Mouse (Mus musculus): Measurements from ENCODE around the gene Adcyap1. TPM values are rescaled to one million over a fixed set of nuclear protein-coding genes. Genes with fewer than 3 reads are reported as not detected.

The Adcyap1 gene
- polyA plus RNA-seq (2012; ENCODE audit: insufficient read depth, insufficient read length, missing spikeins): not detected in 2 replicates

- H3K27ac ChIP-seq (ENCODE audit: insufficient read depth, low read depth, low read length): no peak within 1 kb of the TSS
- no peak for TF ChIP-seq POLR2A (IDR thresholded peaks at IDR 0.05; ENCODE audit: borderline replicate concordance, low read depth, low read length)
- TF ChIP-seq CTCF (IDR thresholded peaks at IDR 0.05; ENCODE audit: low read depth, low read length): no peak
Measured at GRCm38 (mm10) chr17:93198717-93199116, at the start of gene Adcyap1. Adcyap1 (plus strand) TSS chr17:93199017.

DNA sequence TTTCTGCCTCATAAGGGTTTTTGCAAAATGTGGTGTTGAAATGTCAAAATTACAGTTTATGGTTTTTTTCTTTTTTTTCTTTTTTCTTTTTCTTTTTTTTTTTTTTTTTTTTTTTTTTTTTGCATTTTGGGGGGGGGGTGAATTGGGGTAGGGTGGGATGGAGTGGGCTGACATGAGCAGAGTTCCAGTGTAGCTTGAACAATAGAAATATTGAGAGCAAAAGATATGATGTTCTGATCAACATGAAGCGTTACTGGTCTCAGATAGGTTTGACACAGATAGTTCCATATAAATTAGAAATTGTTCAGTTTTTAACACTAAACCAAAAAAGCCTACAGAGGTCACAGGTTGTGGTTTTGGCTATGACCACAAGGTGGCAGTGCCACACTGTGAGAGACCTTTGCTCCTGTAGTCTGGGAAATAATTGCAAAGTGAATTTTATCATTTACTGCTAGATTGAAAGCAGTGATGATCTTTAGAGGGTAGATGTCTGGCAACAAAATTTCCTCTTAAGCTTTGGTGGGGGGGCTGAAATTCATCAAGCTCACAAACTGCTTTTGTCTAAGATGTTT lies 40.5 kb upstream of the Adcyap1 start:
- TF ChIP-seq POLR2A (IDR thresholded peaks at IDR 0.05; ENCODE audit: borderline replicate concordance, low read depth, low read length): no peak
- TF ChIP-seq CTCF (IDR thresholded peaks at IDR 0.05; ENCODE audit: low read depth, low read length): no peak
- H3K27ac ChIP-seq (ENCODE audit: insufficient read depth, low read depth, low read length): no peak overlapping the region
- H3K4me1 ChIP-seq (ENCODE audit: control insufficient read depth, insufficient read depth, low read length): no peaks in the 10 kb centered on the region
- H3K4me3 ChIP-seq (ENCODE audit: insufficient read depth, low read length): no peak overlapping the region

More at GRCm38 (mm10) chr17:93198717-93199116, at the start of gene Adcyap1:
- Histone ChIP-seq H3K4me3 (ENCODE audit: insufficient read depth, low read length) (no peak within 1 kb of the TSS), H3K4me1 (ENCODE audit: control insufficient read depth, insufficient read depth, low read length) (no peaks in the 10 kb centered on the region)

DNA sequence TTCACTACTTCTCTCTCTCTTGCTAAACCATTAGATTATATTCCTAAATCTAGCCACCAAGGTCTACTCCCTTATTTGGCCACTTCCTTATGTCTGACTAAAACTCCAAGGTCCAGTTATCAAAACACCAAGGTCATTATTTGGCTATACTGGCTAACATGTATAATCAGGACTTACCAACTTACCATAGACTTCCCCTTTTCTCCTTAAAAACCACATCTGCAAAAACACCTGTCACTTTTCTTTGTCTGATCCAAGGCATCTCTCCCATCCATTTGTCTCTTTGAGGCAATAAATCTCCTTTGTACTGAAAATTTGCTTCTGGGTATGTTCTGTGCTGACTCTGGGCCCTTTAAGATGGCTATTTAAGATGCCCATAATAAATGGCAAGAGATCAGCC lies 29.2 kb upstream of the Adcyap1 start:
- TF ChIP-seq POLR2A (IDR thresholded peaks at IDR 0.05; ENCODE audit: borderline replicate concordance, low read depth, low read length) (no peak), CTCF (IDR thresholded peaks at IDR 0.05; ENCODE audit: low read depth, low read length) (no peak)
- Histone ChIP-seq H3K4me3 (ENCODE audit: insufficient read depth, low read length) (no peak overlapping the region), H3K4me1 (ENCODE audit: control insufficient read depth, insufficient read depth, low read length) (no peaks in the 10 kb centered on the region), H3K27ac (ENCODE audit: insufficient read depth, low read depth, low read length) (no peak overlapping the region)

GRCm38 (mm10) chr17:93196846-93197245 lies 2.0 kb upstream of the Adcyap1 start:
- TF ChIP-seq POLR2A (IDR thresholded peaks at IDR 0.05; ENCODE audit: borderline replicate concordance, low read depth, low read length) (no peak), CTCF (IDR thresholded peaks at IDR 0.05; ENCODE audit: low read depth, low read length) (no peak)
- Histone ChIP-seq H3K4me3 (ENCODE audit: insufficient read depth, low read length) (no peak overlapping the region), H3K4me1 (ENCODE audit: control insufficient read depth, insufficient read depth, low read length) (no peaks in the 10 kb centered on the region), H3K27ac (ENCODE audit: insufficient read depth, low read depth, low read length) (no peak overlapping the region)

GRCm38 (mm10) chr17:93198213-93198612 lies 604 bp upstream of the Adcyap1 start:
- TF ChIP-seq CTCF (IDR thresholded peaks at IDR 0.05; ENCODE audit: low read depth, low read length): no peak
- no peak for TF ChIP-seq POLR2A (IDR thresholded peaks at IDR 0.05; ENCODE audit: borderline replicate concordance, low read depth, low read length)
- H3K4me3 ChIP-seq (ENCODE audit: insufficient read depth, low read length): no peak overlapping the region
- no peak overlapping the region for H3K27ac ChIP-seq (ENCODE audit: insufficient read depth, low read depth, low read length)
- H3K4me1 ChIP-seq (ENCODE audit: control insufficient read depth, insufficient read depth, low read length): no peaks in the 10 kb centered on the region

- H3K27ac ChIP-seq (ENCODE audit: insufficient read depth, low read depth, low read length): no peak overlapping the region
- no peak overlapping the region for H3K4me3 ChIP-seq (ENCODE audit: insufficient read depth, low read length)
- H3K4me1 ChIP-seq (ENCODE audit: control insufficient read depth, insufficient read depth, low read length): no peaks in the 10 kb centered on the region
- no peak for TF ChIP-seq POLR2A (IDR thresholded peaks at IDR 0.05; ENCODE audit: borderline replicate concordance, low read depth, low read length)
- no peak for TF ChIP-seq CTCF (IDR thresholded peaks at IDR 0.05; ENCODE audit: low read depth, low read length)
Measured at GRCm38 (mm10) chr17:93199218-93199617, 401 bp downstream of the Adcyap1 start.

DNA sequence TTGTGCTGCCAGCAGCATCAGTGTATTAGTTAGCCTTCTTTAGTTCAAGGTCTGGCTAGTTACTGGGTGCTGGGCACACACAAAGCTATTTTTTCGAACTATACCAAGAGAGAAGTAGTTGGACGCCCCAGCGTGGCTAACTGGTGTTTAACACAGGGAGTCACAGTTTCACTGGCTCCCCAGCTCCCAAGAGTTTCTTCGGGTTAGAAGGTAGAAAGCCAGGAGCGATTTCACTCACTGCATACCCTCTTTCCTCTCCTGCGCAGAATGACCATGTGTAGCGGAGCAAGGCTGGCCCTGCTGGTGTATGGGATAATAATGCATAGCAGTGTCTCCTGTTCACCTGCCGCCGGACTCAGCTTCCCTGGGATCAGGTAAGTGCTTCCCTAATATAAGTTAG lies 930 bp downstream of the Adcyap1 start:
- TF ChIP-seq POLR2A (IDR thresholded peaks at IDR 0.05; ENCODE audit: borderline replicate concordance, low read depth, low read length) (no peak), CTCF (IDR thresholded peaks at IDR 0.05; ENCODE audit: low read depth, low read length) (no peak)
- Histone ChIP-seq H3K27ac (ENCODE audit: insufficient read depth, low read depth, low read length) (no peak overlapping the region), H3K4me1 (ENCODE audit: control insufficient read depth, insufficient read depth, low read length) (no peaks in the 10 kb centered on the region), H3K4me3 (ENCODE audit: insufficient read depth, low read length) (no peak overlapping the region)

DNA sequence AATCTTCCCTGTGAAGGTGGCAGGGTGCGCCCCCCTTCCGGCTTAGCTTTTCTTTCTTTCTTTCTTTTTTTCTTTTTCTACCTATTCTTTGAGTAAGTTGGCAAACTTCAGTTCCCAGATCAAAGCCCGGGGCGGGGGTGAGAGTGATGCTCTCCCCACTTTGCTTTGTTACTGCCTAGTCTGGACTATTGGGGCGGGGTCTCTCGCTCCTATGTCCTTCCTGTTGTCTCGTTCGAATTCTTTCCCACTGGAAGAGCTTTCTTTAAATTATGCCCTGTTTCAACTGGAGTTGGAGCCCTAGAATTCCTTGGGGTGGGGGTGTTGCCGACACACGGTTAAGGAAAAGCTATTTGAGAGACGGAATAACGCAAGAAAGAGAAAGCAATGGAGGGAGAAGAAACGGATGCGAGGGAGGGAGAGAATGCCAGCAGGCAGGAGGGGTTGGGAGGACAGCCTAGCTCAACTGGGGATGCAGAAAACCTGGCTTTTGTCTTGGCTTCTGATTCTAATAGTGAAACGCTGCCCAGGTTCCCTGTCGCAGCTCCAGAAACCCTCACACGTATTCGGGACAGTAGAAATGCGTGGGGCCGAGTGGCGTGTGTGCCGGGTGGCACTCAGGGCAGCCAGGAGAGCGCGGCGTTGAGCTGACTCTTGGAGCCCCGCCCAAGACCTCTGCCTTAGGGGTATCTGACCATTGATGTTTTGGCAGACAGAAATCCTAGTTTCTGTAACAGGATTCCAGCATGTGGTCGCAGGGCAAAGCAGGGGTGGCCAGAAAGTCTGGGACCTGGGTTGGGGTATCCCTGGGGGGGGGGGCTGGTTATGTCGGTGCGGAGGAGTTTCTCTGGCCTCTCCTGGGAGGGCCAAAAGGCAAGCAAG lies 1.8 kb downstream of the Adcyap1 start:
- H3K4me1 ChIP-seq (ENCODE audit: control insufficient read depth, insufficient read depth, low read length): no peaks in the 10 kb centered on the region
- no peak overlapping the region for H3K4me3 ChIP-seq (ENCODE audit: insufficient read depth, low read length)
- TF ChIP-seq CTCF (IDR thresholded peaks at IDR 0.05; ENCODE audit: low read depth, low read length) (no peak), POLR2A (IDR thresholded peaks at IDR 0.05; ENCODE audit: borderline replicate concordance, low read depth, low read length) (no peak)
- no peak overlapping the region for H3K27ac ChIP-seq (ENCODE audit: insufficient read depth, low read depth, low read length)

- Histone ChIP-seq H3K4me1 (ENCODE audit: control insufficient read depth, insufficient read depth, low read length) (no peaks in the 10 kb centered on the region), H3K27ac (ENCODE audit: insufficient read depth, low read depth, low read length) (no peak overlapping the region), H3K4me3 (ENCODE audit: insufficient read depth, low read length) (no peak overlapping the region)
- no peak for TF ChIP-seq CTCF (IDR thresholded peaks at IDR 0.05; ENCODE audit: low read depth, low read length)
- no peak for TF ChIP-seq POLR2A (IDR thresholded peaks at IDR 0.05; ENCODE audit: borderline replicate concordance, low read depth, low read length)
Measured at GRCm38 (mm10) chr17:93201265-93201925, 2.6 kb downstream of the Adcyap1 start.
